Mouse (Mus musculus): ENCODE measurements around the gene Scgb1b27. TPM values are rescaled to one million over a fixed set of nuclear protein-coding genes. Genes with fewer than 3 reads are reported as not detected.

Gene Scgb1b27
- not detected for polyA plus RNA-seq (2017; shearing (Covaris generic))

GRCm38 (mm10) chr7:34021183-34021582 lies at the start of gene Scgb1b27:
Gene Scgb1b27, plus strand, starts transcription at chr7:34021483.

GRCm38 (mm10) chr7:34013842-34014241 lies 7.4 kb upstream of the Scgb1b27 start, which contains the start of gene Scgb2b27:
Gene Scgb2b27, minus strand, starts transcription at chr7:34013942.

Other genes starting within 250 kb of the Scgb1b27 start
- not detected for gene Scgb2b26, start 76.4 kb upstream of the Scgb1b27 start, polyA plus RNA-seq (2017; shearing (Covaris generic))
- not detected for gene Scgb2b27, start 7.5 kb upstream of the Scgb1b27 start, polyA plus RNA-seq (2017; shearing (Covaris generic))
- gene Scgb1b30, start 73.9 kb downstream of the Scgb1b27 start, polyA plus RNA-seq (2017; shearing (Covaris generic)) = not detected
- not detected for gene Wtip, start 111.8 kb downstream of the Scgb1b27 start, polyA plus RNA-seq (2017; shearing (Covaris generic))
- gene Uba2, start 148.1 kb downstream of the Scgb1b27 start, polyA plus RNA-seq (2017; shearing (Covaris generic)) = 122 TPM
- gene Pdcd2l, start 175.2 kb downstream of the Scgb1b27 start, polyA plus RNA-seq (2017; shearing (Covaris generic)) = 54.2 TPM
- gene Gpi1, start 208.9 kb downstream of the Scgb1b27 start, polyA plus RNA-seq (2017; shearing (Covaris generic)) = 207 TPM
- 1.6 TPM for gene Gm6096, start 229.6 kb downstream of the Scgb1b27 start, polyA plus RNA-seq (2017; shearing (Covaris generic))

All from naive thymus-derived CD4-positive, alpha-beta T cell, adult 5 months (primary cell).